ENCODE assay signal across 8 mouse cellular contexts in the genomic region with DNA sequence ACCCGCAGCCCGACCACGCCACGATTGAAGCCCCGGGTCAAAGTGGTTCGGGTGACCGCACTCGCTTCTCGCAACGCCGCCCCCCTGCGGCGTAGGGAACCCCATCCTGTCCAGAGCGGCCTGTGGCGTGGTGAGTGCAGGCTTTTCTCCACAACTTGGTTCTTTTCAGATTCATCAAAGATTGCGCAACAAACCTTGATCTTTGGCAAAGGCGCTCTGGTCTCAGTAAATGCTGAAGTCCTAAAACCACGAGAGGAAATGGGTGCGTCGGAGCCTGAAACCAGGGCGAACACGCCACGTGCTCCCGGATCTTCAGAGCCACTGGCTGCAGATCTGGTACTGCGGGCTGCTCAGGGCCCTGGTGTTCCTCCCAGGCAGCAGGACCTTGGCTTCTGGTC. TPM values are rescaled to one million over a fixed set of nuclear protein-coding genes. Genes with fewer than 3 reads are reported as not detected.
DNase-seq lines count a peak whose midpoint lies in the region; ATAC-seq lines count a peak whose summit lies in the region.

No protein-coding gene starts in this region.

- peak overlapping the region; percentile 49 for H3K4me3 ChIP-seq in forebrain, embryonic 14.5 days (ENCODE audit: low read depth, low read length)
- H3K4me3 ChIP-seq in hindbrain, embryonic 10.5 days = peak overlapping the region; percentile 61
- peak overlapping the region; percentile 64 for H3K4me3 ChIP-seq in limb, embryonic 13.5 days
- H3K4me3 ChIP-seq in midbrain, embryonic 11.5 days (ENCODE audit: low read depth, low read length) = peak overlapping the region; percentile 55
- peak overlapping the region; percentile 63 for H3K4me3 ChIP-seq in stomach, embryonic 15.5 days (replicated peaks)

- peak overlapping the region; percentile 99 for H3K4me2 ChIP-seq in forebrain, embryonic 14.5 days (ENCODE audit: low read length)
- H3K4me2 ChIP-seq in limb, embryonic 13.5 days (replicated peaks) = peak overlapping the region; percentile 100
- peak overlapping the region; percentile 97 for H3K4me2 ChIP-seq in midbrain, embryonic 11.5 days
- peak overlapping the region; percentile 93 for H3K4me2 ChIP-seq in stomach, embryonic 15.5 days

- WGBS in forebrain, embryonic 14.5 days = under 1% methylated on average over 25 of the region's 25 CpGs
- WGBS in hindbrain, embryonic 10.5 days = 1% methylated on average over 25 of the region's 25 CpGs
- under 1% methylated on average over 25 of the region's 25 CpGs for WGBS in limb, embryonic 13.5 days
- 2% methylated on average over 25 of the region's 25 CpGs for WGBS in midbrain, embryonic 11.5 days
- under 1% methylated on average over 25 of the region's 25 CpGs for WGBS in stomach, embryonic 15.5 days

- H3K9ac ChIP-seq in forebrain, embryonic 14.5 days (ENCODE audit: low read length) = peak overlapping the region; percentile 54; the same call in 1 of the 2 replicates
- H3K9ac ChIP-seq in limb, embryonic 13.5 days = peak overlapping the region; percentile 68
- peak overlapping the region; percentile 54 for H3K9ac ChIP-seq in midbrain, embryonic 11.5 days (ENCODE audit: low read length)
- H3K9ac ChIP-seq in stomach, embryonic 15.5 days = peak overlapping the region; percentile 47; the same call in 1 of the 2 replicates

- no peaks in the 10 kb centered on the region for H3K36me3 ChIP-seq in forebrain, embryonic 14.5 days (ENCODE audit: control insufficient read depth, insufficient read depth, low read length)
- no peaks in the 10 kb centered on the region for H3K36me3 ChIP-seq in hindbrain, embryonic 10.5 days
- no peaks in the 10 kb centered on the region for H3K36me3 ChIP-seq in limb, embryonic 13.5 days
- no peaks in the 10 kb centered on the region for H3K36me3 ChIP-seq in midbrain, embryonic 11.5 days (ENCODE audit: control insufficient read depth, insufficient read depth, low read length)
- no peaks in the 10 kb centered on the region for H3K36me3 ChIP-seq in stomach, embryonic 15.5 days

- DNase-seq in layer of hippocampus, postnatal 10 days (ENCODE audit: low spot score in 2 of 2) = peak; percentile 45 to 55
- no peak for DNase-seq in layer of hippocampus, adult 9-10 months (ENCODE audit: low spot score)
- DNase-seq in adrenal gland, adult 2 months = peak; percentile 88
- DNase-seq in forebrain, embryonic 14.5 days (ENCODE audit: low spot score) = peak; percentile 23
- DNase-seq in hindbrain, embryonic 10.5 days (ENCODE audit: low spot score) = peak; percentile 47
- DNase-seq in midbrain, embryonic 11.5 days (ENCODE audit: low spot score, missing footprints) = peak; percentile 94

- H3K4me1 ChIP-seq in forebrain, embryonic 14.5 days (ENCODE audit: control insufficient read depth, insufficient read depth, low read length) = peaks cover 10% of the 10 kb centered on the region
- H3K4me1 ChIP-seq in hindbrain, embryonic 10.5 days (replicated peaks) = peaks cover 22% of the 10 kb centered on the region
- peaks cover 21% of the 10 kb centered on the region for H3K4me1 ChIP-seq in limb, embryonic 13.5 days
- H3K4me1 ChIP-seq in midbrain, embryonic 11.5 days (ENCODE audit: control insufficient read depth, insufficient read depth, low read length) = peaks cover 12% of the 10 kb centered on the region; the same call in 1 of the 2 replicates
- H3K4me1 ChIP-seq in stomach, embryonic 15.5 days = peaks cover 13% of the 10 kb centered on the region

- H3K27ac ChIP-seq in forebrain, embryonic 14.5 days (ENCODE audit: low read depth, low read length) = no peak overlapping the region
- peak overlapping the region; percentile 79 for H3K27ac ChIP-seq in hindbrain, embryonic 10.5 days
- no peak overlapping the region for H3K27ac ChIP-seq in limb, embryonic 13.5 days
- H3K27ac ChIP-seq in midbrain, embryonic 11.5 days (ENCODE audit: low read depth, low read length) = no peak overlapping the region
- peak overlapping the region; percentile 69 for H3K27ac ChIP-seq in stomach, embryonic 15.5 days

- H3K27me3 ChIP-seq in forebrain, embryonic 14.5 days (replicated peaks; ENCODE audit: control insufficient read depth, insufficient read depth, low read length) = peaks cover 35% of the 10 kb centered on the region
- H3K27me3 ChIP-seq in hindbrain, embryonic 10.5 days (ENCODE audit: insufficient read depth, poor library complexity, severe bottlenecking) = peaks cover 75% of the 10 kb centered on the region
- peaks cover 62% of the 10 kb centered on the region for H3K27me3 ChIP-seq in limb, embryonic 13.5 days
- peaks cover 28% of the 10 kb centered on the region for H3K27me3 ChIP-seq in midbrain, embryonic 11.5 days (ENCODE audit: control insufficient read depth, insufficient read depth, low read length)
- peaks cover 6% of the 10 kb centered on the region; the same call in 1 of the 2 replicates for H3K27me3 ChIP-seq in stomach, embryonic 15.5 days (replicated peaks)

- no peaks in the 10 kb centered on the region for H3K9me3 ChIP-seq in forebrain, embryonic 14.5 days (replicated peaks; ENCODE audit: control insufficient read depth, low read length)
- no peaks in the 10 kb centered on the region for H3K9me3 ChIP-seq in hindbrain, embryonic 10.5 days
- H3K9me3 ChIP-seq in limb, embryonic 13.5 days = no peaks in the 10 kb centered on the region
- H3K9me3 ChIP-seq in midbrain, embryonic 11.5 days (ENCODE audit: control insufficient read depth, low read length) = no peaks in the 10 kb centered on the region
- no peaks in the 10 kb centered on the region for H3K9me3 ChIP-seq in stomach, embryonic 15.5 days

- ATAC-seq in forebrain, embryonic 14.5 days = peak; percentile 61
- ATAC-seq in limb, embryonic 13.5 days (ENCODE audit: low FRiP score, low read depth) = peak; percentile 42; the same call in 1 of the 2 replicates
- ATAC-seq in midbrain, embryonic 11.5 days (ENCODE audit: low FRiP score) = no peak
- ATAC-seq in stomach, embryonic 15.5 days (ENCODE audit: insufficient read depth, low FRiP score, low read depth) = peak; percentile 51

RNA-seq across cellular contexts. Expression of a gene that starts 0.7 kb away (rescaled TPM):
- 100 to 1,000 TPM; 143 to 147 TPM for total RNA-seq in layer of hippocampus, postnatal 10 days (2021)
- 10 to 100 TPM; 36.0 to 48.0 TPM for total RNA-seq in adrenal gland, adult 2 months (2021)
- 10.0 and 10.6 TPM in 2 replicates for polyA plus RNA-seq in adrenal gland, adult 2 months (2012; rRNA removed)
- 80.6 and 93.2 TPM in 2 replicates for polyA plus RNA-seq in forebrain, embryonic 14.5 days (2014; fragmentation: Nextera tagmentation; extraction: Ambion mirVana)
- 43.7 and 46.3 TPM in 2 replicates for polyA plus RNA-seq in hindbrain, embryonic 10.5 days (2016; fragmentation: Nextera tagmentation; extraction: Ambion mirVana)
- 21.0 and 21.3 TPM in 2 replicates for polyA plus RNA-seq in limb, embryonic 13.5 days (2015; fragmentation: Nextera tagmentation; extraction: Ambion mirVana)
- 59.8 and 62.1 TPM in 2 replicates for polyA plus RNA-seq in midbrain, embryonic 11.5 days (2014; fragmentation: Nextera tagmentation; extraction: Ambion mirVana)
- polyA plus RNA-seq in stomach, embryonic 15.5 days (2015; fragmentation: Nextera tagmentation; extraction: Ambion mirVana) = 41.3 and 44.0 TPM in 2 replicates

Comparison
In these comparisons a context has a peak if more than half of its experiments do, and no peak if none do; other contexts are left out.
1. H3K27ac ChIP-seq: peak in hindbrain, embryonic 10.5 days (single experiment) and stomach, embryonic 15.5 days (single experiment); none in forebrain, embryonic 14.5 days (single experiment), limb, embryonic 13.5 days (single experiment) and midbrain, embryonic 11.5 days (single experiment).
2. Peak in every context shown above with its lines, with median percentiles within 50 percentile points of each other: H3K4me2 ChIP-seq, H3K4me3 ChIP-seq and H3K9ac ChIP-seq.